Mouse (Mus musculus): ENCODE results near the gene Ifit3. TPM values are rescaled to one million over a fixed set of nuclear protein-coding genes. Genes with fewer than 3 reads are reported as not detected.

Ifit3 gene
- total and polyA plus RNA-seq, 3 experiments, result 2.9 to 4.4 (median 3.7) TPM

- Histone ChIP-seq H3K4me3 (peak within 1 kb of the TSS; percentile 44), H3K36me3 (ENCODE audit: control insufficient read depth, insufficient read depth, low read length) (peaks cover 14% of the 10 kb centered on the region), H3K79me2 (replicated peaks; ENCODE audit: control insufficient read depth, insufficient read depth, low read length) (no peaks in the 10 kb centered on the region), H3K9ac (ENCODE audit: low read depth, low read length) (peak within 1 kb of the TSS; percentile 59), H3K27me3 (ENCODE audit: control insufficient read depth, insufficient read depth, low read length) (no peaks in the 10 kb centered on the region), H3K4me1 (ENCODE audit: control insufficient read depth, insufficient read depth, low read length) (peaks cover 7% of the 10 kb centered on the region), H3K27ac (peak within 1 kb of the TSS; percentile 77)
- peak; percentile 68 for TF ChIP-seq CTCF (IDR thresholded peaks at IDR 0.05)
- TF ChIP-seq EP300 (IDR thresholded peaks at IDR 0.05; ENCODE audit: insufficient read depth, low read depth, low read length), result 0 out of 2 replicates have a peak, but pooled peaks have one; percentile 65
- TF ChIP-seq POLR2A (IDR thresholded peaks at IDR 0.05; ENCODE audit: insufficient read depth, low read depth, low read length), result peak; percentile 61
- intact Hi-C loops (cut with DNase I), result loop anchor here (2.0 to 5.0 kb wide), 4 partner anchors 24 to 308 kb away; partner anchors contain the start of genes Ifit3b and Lipa
- DNase-seq, result peak; percentile 77 to 83
- under 1% methylated on average over 22 of the region's 22 CpGs for WGBS
Measured at GRCm38 (mm10) chr19:34550534-34551223, 32.7 kb upstream of the Ifit3 start, which contains the start of gene Ifit2. Gene Ifit2, plus strand, starts transcription at chr19:34550694.

DNA sequence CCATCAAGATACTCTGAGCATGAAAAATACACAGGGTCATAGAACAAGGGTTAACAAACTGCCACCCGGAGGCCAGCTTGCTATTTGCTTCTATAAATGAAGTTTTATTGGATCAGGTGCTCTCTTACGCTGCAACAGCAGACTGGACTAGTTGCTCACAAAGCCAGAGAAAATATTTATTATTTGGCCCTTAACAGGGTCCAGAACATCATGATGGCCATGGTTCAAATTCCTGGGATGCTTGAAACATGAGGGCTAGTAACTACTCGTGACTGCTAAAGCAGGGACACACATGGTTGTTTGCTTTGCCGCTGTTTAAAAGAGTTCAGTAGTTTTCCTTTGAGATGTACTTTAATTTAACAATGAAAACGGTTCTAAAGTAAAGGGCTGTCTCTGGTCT, 31.4 kb upstream of the Ifit3 start:
- peak overlapping the region; percentile 51 for H3K9ac ChIP-seq (ENCODE audit: low read depth, low read length)
- intact Hi-C loops (cut with DNase I), result loop anchor here (2.0 to 5.0 kb wide), 5 partner anchors 25 to 309 kb away; partner anchors contain the start of genes Ifit3, Ifit3b and Lipa
- no peaks in the 10 kb centered on the region for H3K27me3 ChIP-seq (ENCODE audit: control insufficient read depth, insufficient read depth, low read length)
- WGBS, result 19% methylated on average over 5 of the region's 5 CpGs
- peaks cover 9% of the 10 kb centered on the region for H3K4me1 ChIP-seq (ENCODE audit: control insufficient read depth, insufficient read depth, low read length)
- peak in 1 of 2 experiments; percentile 39 for DNase-seq
- H3K4me3 ChIP-seq, result no peak overlapping the region
- peaks cover 17% of the 10 kb centered on the region for H3K36me3 ChIP-seq (ENCODE audit: control insufficient read depth, insufficient read depth, low read length)
- H3K79me2 ChIP-seq (replicated peaks; ENCODE audit: control insufficient read depth, insufficient read depth, low read length), result no peaks in the 10 kb centered on the region
- TF ChIP-seq POLR2A (IDR thresholded peaks at IDR 0.05; ENCODE audit: insufficient read depth, low read depth, low read length), result 0 out of 2 replicates have a peak, but pooled peaks have one; percentile 22
- no peak for TF ChIP-seq EP300 (IDR thresholded peaks at IDR 0.05; ENCODE audit: insufficient read depth, low read depth, low read length)
- TF ChIP-seq CTCF (IDR thresholded peaks at IDR 0.05), result peak; percentile 21; the same call in 1 of the 2 replicates
- H3K27ac ChIP-seq, result peak overlapping the region; percentile 77

- Histone ChIP-seq H3K4me3 (peak overlapping the region; percentile 31), H3K4me1 (ENCODE audit: control insufficient read depth, insufficient read depth, low read length) (peaks cover 9% of the 10 kb centered on the region), H3K27ac (peak overlapping the region; percentile 77), H3K36me3 (ENCODE audit: control insufficient read depth, insufficient read depth, low read length) (peaks cover 17% of the 10 kb centered on the region), H3K9ac (ENCODE audit: low read depth, low read length) (peak overlapping the region; percentile 52), H3K79me2 (replicated peaks; ENCODE audit: control insufficient read depth, insufficient read depth, low read length) (no peaks in the 10 kb centered on the region), H3K27me3 (ENCODE audit: control insufficient read depth, insufficient read depth, low read length) (no peaks in the 10 kb centered on the region)
- TF ChIP-seq CTCF (IDR thresholded peaks at IDR 0.05), result no peak
- TF ChIP-seq POLR2A (IDR thresholded peaks at IDR 0.05; ENCODE audit: insufficient read depth, low read depth, low read length), result peak; percentile 70
- peak; percentile 67; the same call in 1 of the 2 replicates for TF ChIP-seq EP300 (IDR thresholded peaks at IDR 0.05; ENCODE audit: insufficient read depth, low read depth, low read length)
- peak; percentile 34 to 39 for DNase-seq
- WGBS, result 7% methylated on average over 6 of the region's 6 CpGs
- intact Hi-C loops (cut with DNase I), result loop anchor here (2.0 to 5.0 kb wide), 2 partner anchors 30 to 266 kb away; partner anchors contain the start of gene Ifit3
Measured at GRCm38 (mm10) chr19:34553021-34553420, 30.3 kb upstream of the Ifit3 start.

DNA sequence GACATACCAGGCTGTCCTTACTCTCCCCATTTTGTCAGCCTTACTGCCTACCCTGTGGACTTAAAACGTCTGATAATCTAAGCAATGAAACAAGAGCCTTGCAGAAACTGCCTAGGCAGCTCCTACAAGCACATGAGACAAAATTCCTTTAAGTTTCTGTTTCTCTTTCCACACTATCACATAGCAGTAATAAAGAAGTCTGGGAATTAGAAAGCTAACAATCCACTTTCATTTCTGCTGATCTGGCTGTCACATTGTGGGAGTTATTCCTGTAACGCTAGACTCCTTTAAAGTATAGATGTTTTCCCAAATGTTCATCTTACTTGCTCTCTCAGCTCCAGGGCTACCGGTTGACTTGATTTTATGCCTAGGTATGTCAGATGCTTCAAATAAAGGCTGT, 29.8 kb upstream of the Ifit3 start:
- no peak for DNase-seq
- H3K4me3 ChIP-seq, result peak overlapping the region; percentile 31
- H3K27me3 ChIP-seq (ENCODE audit: control insufficient read depth, insufficient read depth, low read length), result no peaks in the 10 kb centered on the region
- TF ChIP-seq EP300 (IDR thresholded peaks at IDR 0.05; ENCODE audit: insufficient read depth, low read depth, low read length) (no peak), POLR2A (IDR thresholded peaks at IDR 0.05; ENCODE audit: insufficient read depth, low read depth, low read length) (no peak), CTCF (IDR thresholded peaks at IDR 0.05) (no peak)
- intact Hi-C loops (cut with DNase I), result loop anchor here (2.0 to 5.0 kb wide), 2 partner anchors 29 to 266 kb away; partner anchors contain the start of gene Ifit3
- H3K79me2 ChIP-seq (replicated peaks; ENCODE audit: control insufficient read depth, insufficient read depth, low read length), result no peaks in the 10 kb centered on the region
- peaks cover 9% of the 10 kb centered on the region for H3K4me1 ChIP-seq (ENCODE audit: control insufficient read depth, insufficient read depth, low read length)
- H3K27ac ChIP-seq, result peak overlapping the region; percentile 77
- 20% methylated on average over 3 of the region's 3 CpGs for WGBS
- H3K9ac ChIP-seq (ENCODE audit: low read depth, low read length), result peak overlapping the region; percentile 52
- peaks cover 17% of the 10 kb centered on the region for H3K36me3 ChIP-seq (ENCODE audit: control insufficient read depth, insufficient read depth, low read length)

DNA sequence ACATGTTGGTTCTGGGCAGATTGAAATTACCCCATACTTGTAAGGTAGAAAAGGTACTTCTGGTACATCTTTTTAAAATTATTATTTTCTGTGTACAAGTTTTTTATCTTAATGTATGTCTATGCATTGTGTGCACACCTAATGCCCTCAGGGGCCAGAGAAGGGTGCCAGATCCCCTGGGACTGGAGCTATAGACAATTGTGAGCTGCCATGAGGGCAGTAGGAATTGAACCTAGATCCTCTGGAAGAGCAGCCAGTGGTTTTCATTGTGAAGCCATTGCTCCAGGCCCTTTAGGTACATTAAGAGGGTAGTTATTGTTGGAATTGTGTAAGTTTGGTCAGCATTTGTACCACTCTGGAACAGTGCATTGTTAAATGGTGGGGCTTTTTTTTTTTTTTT, 29.3 kb upstream of the Ifit3 start:
- Histone ChIP-seq H3K9ac (ENCODE audit: low read depth, low read length) (no peak overlapping the region), H3K27ac (peak overlapping the region; percentile 77; the same call in 1 of the 2 replicates), H3K79me2 (replicated peaks; ENCODE audit: control insufficient read depth, insufficient read depth, low read length) (no peaks in the 10 kb centered on the region), H3K36me3 (ENCODE audit: control insufficient read depth, insufficient read depth, low read length) (peaks cover 17% of the 10 kb centered on the region), H3K4me1 (ENCODE audit: control insufficient read depth, insufficient read depth, low read length) (peaks cover 9% of the 10 kb centered on the region), H3K27me3 (ENCODE audit: control insufficient read depth, insufficient read depth, low read length) (no peaks in the 10 kb centered on the region), H3K4me3 (no peak overlapping the region)
- intact Hi-C loops (cut with DNase I), result loop anchor here (5.0 kb wide), 1 partner anchor 267 kb away; no protein-coding TSS in a partner anchor
- no peak for TF ChIP-seq POLR2A (IDR thresholded peaks at IDR 0.05; ENCODE audit: insufficient read depth, low read depth, low read length)
- TF ChIP-seq CTCF (IDR thresholded peaks at IDR 0.05), result no peak
- no peak for TF ChIP-seq EP300 (IDR thresholded peaks at IDR 0.05; ENCODE audit: insufficient read depth, low read depth, low read length)
- DNase-seq, result no peak

Measured in heart, adult 2 months (tissue).